Mouse (Mus musculus): ENCODE results near the gene Noct.

The Noct gene

DNA sequence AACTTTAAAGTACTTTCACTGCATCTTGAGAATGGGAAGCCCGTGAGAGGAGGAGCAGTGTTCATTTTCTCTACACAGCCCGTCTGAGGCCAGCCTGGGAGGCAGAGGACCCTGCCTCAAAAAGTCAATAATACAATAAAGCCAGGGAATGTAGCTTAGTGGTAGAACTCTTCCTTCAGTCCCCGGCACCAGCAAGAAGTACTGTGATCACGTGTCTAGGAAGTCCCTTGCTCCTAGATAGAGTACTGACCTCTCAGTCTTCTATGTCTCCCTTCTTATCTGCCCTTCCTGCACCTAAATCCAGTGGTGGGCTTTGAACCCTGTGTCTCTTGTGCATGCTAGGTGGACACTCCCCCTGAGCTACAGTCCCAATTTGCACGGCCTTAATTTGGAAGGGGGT lies 6.6 kb downstream of the Noct start:
- DNase-seq (ENCODE audit: low spot score) = no peak

DNA sequence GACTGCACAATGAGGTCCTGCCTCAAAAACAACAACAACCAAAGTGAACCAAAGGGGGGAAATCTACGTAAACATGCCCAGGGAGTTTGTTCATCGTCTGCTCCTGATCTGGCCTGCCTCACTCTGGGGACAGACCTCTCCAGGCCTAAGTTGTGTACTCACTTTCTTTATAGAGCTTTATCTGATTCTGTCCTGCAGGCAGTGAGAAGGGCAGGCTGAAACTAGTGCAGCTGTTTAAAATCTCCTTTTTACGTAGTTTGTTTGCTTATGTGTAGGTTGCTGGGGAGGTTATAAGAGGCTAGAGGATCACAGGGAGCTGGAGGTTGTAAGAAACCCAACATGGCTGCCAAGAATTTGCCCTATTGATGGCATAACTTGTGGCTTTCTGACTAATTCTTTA lies 7.3 kb downstream of the Noct start:
- DNase-seq (ENCODE audit: low spot score) = no peak

DNA sequence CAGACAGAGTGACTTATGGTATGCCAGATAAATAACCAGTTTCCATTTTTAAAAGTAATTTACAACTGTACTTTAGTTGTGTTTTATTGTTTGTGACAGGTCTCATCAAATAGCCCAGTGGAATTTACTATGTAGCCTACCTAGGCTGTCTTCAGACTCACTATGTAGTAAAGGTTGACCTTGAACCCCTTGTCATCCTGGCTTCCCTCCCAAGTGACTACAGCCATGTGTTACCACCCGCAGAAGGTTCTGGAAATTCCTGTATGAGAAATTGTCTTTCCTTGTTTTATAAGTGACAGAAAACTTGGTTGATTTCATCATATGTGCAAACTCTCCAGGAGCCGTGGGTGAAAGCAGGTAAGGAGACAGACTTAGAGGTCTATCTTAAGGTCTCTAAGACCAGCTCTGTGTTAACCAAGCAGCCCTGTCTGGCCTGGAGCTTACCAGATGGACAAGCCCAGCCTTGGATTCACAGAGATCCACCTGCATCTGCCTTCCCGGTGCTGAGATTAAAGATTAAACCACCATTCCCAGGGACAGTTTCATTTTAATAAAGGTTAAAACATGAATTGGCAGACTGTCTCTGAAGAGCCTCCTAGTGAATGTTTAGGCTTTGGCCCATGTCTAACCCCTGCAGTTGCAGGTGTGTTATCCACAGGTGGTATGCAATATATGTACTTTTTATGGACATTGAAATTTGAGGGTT lies 8.1 kb downstream of the Noct start:
- no peak for DNase-seq (ENCODE audit: low spot score)

DNA sequence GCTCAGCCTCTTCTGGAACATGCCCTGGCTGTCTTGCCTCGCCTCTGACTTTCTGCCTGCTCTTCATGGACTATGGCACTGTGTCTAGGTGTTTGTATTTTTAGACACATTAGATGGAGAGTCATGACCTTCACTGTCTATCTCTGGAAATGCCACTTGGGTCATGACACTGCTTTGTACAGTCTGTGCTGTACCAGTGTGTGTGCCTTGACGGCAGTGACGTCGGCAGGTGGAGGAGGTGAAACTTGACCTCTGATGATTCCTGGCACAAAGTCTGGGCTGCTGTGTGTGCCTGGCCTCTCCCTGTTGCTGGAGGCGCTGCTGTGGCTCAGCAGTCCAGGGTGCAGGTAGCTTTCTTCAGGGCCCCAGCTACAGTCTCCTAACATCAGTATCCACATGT lies 9.2 kb downstream of the Noct start:
- peak; percentile 74 for DNase-seq (ENCODE audit: low spot score)

DNA sequence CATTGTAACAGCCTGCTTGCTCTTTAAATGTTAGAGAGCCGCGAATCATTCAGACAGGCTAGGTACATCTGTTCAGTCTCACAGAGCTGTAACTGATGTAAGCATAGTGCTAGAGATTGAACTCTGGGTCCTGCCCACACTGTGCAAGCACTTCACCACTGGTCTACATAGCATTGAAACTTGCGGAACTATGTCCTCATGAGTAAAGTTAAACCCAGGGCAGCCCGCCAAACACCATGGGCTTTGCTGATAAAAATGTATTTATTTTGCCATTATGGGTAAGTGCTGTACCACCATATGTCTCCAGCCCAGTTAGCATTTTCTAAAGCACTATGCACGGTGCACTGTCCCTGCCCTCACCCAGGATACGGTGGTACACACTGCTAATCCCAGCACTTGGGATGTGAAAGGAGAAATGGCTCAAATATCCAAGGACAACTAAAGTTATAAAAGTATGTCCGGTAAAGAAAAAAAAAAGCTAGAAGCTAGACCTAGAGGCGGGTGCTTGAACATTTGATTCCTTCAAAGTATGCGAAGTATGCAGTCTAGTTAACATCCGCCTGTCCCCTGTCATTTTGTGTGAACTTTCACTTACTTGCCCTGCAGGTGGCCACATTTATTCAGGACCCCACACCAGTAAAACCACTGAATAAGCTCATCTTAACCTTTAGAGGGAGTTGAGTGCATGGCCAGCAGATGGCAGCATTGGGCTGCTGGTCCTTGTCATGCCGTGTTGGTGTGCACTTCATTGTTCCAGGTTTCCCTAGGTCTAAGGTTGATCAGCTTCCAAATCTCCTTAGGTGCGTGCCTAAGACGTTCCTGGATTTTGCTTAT lies 9.9 kb downstream of the Noct start:
- DNase-seq (ENCODE audit: low spot score) = peak; percentile 87

DNA sequence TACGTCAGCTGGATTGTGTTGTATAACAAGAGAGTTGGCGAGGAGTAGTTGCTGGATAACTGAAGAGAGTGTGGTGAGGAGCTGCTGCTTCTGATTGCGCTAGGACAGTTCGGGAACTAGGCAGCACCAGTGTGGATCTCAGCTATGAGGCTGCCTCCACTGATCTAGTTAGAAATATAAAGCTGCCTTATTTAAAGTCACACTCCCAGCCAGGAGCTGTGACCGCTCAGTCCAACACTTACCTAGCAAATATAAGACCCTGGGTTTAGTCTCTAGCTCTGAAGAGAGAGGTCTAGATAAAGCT lies 10.5 kb downstream of the Noct start:
- no peak for DNase-seq (ENCODE audit: low spot score)

DNA sequence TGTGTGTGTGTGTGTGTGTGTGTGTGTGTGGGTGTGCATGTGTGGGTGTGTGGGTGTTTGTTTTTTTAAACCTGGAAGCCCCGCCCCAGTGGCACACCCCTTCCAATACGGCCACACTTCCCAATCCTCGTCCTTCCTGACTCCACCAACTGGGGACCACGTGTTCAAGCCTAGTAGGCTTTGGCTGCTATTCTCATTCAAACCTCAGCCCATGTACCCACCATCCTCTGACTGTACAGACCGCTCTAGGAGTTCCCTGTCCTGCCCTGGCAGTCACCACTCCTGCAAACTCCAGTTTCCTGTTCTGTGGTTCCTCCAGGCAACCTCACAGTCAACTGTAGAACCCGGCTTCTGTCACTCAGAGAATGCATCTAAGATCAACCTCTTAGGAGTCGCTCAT lies 14.3 kb downstream of the Noct start:
- DNase-seq (ENCODE audit: low spot score) = peak; percentile 18

DNA sequence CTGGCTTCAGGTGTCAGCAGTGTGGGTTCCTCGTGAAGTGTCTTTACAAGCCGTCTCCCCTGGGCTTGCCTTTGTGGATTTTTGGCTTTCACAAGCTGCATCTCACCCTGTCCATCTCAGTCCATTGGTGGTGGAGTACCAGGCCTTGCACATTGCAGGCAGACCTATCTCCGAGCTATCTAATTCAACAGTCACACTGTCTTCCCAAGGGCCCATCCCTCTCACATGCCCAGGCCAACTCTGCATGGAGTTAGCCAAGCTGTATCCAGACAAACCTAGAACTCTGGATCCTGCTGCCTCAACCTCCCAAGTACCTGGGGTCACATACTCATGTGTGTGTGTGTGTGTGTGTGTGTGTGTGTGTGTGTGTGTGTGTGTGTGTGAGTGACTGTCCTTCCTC lies 15.3 kb downstream of the Noct start:
- DNase-seq (ENCODE audit: low spot score) = no peak

DNA sequence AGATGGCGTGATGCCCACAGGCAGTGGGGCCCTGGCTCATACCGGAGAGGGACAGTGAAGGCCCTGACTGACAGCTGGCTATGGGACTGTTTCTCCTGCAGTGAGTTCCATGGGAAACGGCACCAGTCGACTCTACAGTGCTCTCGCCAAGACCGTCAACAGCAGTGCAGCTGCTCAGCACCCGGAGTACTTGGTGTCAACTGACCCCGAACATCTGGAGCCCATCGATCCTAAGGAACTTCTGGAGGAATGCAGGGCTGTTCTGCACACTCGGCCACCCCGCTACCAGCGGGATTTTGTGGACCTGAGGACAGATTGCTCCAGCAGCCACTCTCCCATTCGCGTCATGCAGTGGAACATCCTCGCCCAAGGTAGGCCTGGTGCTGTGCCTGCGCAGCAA lies 23.5 kb downstream of the Noct start:
- peak; percentile 39 for DNase-seq (ENCODE audit: low spot score)

DNA sequence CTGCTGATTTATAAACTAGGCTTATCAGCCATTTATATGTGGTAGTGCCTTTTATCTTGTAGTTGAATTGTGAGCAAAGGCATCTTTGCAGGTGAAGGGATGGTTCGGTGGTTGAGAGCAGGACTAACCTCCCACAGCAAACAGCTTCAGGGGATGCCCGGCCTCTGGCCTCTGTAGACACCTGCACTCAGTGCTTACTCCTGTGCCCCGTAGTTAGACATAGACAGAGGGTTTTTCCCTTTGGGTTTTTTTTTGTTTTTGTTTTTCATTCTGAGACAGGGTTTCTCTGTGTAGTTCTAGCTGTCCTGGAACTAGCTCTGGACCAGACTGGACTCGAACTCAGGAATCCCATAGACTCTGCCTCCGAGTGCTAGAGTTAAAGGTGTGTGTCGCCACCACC lies 24.4 kb downstream of the Noct start:
- DNase-seq (ENCODE audit: low spot score) = no peak

DNA sequence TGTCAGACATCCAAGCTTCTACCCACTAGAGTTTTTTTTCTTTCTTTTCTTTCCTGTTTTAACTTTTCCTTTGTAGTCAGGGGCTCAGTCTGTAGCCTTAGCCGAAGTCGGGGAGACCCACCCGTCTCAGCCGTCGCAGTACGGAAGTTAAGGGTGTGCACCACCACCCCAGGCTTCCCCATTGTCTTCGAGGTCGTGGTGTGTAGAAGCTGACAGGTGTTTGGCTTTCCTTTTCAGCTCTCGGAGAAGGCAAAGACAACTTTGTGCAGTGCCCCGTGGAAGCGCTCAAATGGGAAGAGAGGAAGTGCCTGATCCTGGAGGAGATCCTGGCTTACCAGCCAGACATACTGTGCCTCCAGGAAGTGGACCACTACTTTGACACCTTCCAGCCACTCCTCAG lies 25.2 kb downstream of the Noct start:
- DNase-seq (ENCODE audit: low spot score) = no peak

DNA sequence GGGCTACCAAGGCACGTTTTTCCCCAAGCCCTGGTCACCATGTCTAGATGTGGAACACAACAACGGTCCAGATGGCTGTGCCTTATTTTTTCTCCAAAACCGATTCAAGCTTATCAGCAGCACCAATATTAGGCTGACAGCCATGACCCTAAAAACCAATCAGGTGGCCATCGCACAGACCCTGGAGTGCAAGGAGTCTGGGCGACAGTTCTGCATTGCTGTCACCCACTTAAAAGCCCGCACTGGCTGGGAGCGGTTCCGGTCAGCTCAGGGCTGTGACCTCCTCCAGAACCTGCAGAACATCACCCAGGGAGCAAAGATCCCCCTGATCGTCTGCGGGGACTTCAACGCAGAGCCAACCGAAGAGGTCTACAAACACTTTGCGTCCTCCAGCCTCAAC lies 25.6 kb downstream of the Noct start:
- no peak for DNase-seq (ENCODE audit: low spot score)

DNA sequence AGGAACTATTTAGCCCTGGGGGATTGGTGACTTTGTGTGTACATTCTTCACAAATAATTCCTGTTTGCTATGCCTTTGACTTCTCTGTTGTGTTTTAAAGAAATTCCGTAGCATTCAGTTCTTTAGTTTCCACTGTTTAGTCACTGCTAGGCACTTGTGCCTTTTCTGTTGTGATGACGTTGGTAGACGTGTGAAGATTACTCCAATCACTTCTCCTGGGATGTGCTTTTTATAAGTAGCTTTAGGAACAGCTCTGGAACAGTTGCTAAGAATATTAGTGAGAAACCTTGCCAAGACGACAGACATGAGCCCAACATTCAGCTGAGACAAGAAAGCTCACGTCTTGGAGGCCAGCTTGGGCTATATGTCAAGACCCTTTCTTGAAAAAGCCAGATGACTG lies 26.8 kb downstream of the Noct start:
- DNase-seq (ENCODE audit: low spot score) = no peak

DNA sequence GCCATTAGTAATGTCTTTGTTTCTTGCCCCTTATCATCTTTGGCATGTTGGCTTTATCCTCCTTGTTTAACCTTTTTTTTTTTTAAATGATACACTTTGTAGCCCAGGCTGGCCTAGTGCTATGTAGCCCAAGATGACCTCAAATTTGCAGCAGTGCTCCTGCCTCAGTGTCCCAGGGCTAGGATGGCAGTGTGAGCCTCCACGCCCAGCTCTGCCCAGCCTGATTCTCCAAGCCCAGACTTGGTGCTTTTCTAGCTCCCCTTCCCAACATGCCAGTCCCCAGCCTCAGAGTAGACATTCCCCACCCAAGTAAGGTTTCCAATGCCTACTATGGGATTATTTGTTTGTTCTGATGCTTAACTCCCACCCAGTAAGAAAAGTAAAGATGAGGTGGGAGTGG lies 28.0 kb downstream of the Noct start:
- DNase-seq (ENCODE audit: low spot score) = no peak

DNA sequence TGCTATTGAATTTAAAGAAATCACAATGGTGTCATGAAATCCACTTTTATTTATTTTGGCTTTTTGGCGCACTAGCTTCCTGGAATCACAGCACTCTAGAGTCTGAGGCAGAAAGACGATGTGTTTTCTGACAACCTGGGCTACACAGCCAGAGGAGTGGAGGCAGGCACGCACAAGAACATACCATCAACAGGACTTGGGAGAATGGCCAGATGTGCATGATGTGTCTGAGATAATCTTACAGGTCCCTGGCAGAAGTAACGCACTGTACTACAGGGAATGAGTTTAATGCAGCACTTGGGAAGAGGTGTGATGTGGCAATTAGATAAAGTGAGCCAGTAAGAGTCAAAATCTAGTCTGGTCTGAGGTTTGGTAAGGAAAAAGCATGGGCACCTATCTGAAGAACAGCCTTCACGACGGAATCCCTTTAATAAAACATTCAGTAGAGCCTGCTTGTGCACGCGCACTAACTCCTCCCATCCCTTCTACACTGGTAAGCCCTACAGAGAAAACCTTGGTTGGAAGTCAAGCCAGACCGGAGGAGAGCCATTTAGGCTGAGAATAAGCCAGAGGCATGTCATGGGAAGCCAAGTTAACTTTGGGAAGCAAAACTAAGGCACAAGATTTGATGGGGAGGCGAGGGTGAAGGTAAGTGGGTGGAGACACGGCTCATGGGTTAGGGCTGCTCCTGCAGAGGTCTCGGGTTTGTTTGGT lies 28.6 kb downstream of the Noct start:
- DNase-seq (ENCODE audit: low spot score) = no peak

DNA sequence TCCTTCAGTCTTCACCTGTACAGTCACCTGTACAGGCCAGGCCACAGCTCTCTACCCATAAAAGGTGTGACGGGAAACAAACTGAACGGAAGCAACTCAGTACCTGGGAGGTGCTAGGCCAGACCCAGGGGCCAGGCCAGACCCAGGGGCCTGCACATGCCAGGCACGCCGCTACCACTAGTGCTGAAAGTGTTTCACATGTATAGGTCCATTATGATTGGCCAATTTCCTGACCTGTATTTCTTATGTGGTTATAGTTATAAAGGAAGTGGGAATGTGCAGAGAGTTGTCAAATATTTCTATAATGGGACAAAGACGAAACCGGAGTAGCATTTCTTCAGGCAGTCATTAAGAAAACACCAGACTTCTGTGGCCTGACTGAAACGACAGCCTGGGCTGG lies 30.5 kb downstream of the Noct start:
- DNase-seq (ENCODE audit: low spot score) = no peak

DNA sequence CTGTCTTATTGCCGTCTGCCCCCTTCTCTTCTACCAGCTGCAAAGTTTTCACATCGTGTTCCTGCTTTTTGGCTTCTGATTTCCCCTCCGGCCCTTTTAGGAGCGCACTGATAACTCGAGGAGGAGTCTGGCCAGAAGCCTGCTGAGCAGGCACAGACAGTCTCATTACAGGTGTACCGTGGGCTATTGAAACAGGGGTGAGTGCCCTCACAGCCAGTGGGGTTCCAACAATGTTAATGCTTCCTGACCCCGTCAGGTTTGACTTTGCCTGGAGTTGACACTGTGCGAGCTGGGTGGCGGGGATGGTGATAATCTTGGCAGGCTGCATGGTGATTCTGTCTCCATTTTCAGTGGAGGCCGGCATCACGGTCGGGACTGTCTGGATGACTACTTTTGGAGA lies 32.2 kb downstream of the Noct start:
- DNase-seq (ENCODE audit: low spot score) = no peak

DNA sequence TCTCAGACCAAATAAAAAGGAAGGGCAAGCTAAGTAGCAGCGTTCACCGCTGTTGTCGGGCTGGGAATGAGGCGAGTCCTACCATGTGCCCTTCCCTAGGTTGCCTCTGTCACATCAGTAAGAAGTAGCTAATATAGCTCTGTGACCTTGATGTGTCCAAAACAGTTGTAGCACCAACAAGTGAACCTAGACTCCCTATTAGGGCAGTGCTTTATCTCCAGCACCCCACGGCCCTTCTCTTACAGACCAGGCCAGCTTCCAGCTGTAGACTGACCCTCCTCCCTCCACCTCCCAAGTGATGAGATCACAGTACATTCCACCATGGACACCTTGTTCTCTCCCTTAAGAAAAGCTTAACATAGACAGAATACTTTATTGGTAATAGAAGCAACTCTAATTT lies 33.8 kb downstream of the Noct start:
- no peak for DNase-seq (ENCODE audit: low spot score)

DNA sequence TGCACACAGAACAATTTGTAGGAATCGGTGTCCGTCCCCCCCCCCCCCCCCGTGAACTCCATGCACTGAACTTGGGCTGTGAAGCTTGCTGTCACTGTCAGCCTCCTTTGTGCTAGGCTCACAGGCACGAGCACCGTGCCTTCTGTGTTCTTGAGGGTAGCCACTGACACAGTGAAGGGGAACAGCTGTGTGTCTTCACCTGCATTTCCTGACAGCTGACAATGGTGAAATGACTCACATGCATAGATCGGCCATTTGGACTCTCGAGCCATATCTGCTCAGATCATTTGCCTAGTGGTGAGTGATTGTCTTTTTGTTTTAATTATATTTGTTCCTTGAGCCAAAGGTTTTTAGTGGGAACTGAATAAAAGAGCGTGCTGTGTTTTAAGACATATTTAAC lies 38.7 kb downstream of the Noct start:
- DNase-seq (ENCODE audit: low spot score) = no peak

DNA sequence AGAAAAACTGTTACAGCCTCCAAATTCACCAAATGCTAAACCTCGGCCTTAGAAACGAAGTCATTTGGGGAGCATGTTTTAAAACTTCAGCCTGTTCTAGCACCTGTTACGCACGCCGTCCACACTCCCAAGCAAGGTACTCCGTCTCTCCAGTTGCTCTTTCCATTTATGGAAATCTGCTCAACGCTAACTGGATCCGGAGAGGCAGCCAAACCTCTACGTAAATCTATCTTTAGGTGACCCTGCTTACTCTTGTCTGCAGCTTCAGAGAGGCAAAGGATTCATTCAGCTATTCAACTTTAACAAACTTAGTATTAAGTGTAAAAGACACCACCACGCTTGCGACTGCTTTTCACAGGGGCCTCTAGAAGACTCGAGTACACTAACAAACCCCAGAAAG lies 44.2 kb downstream of the Noct start:
- DNase-seq (ENCODE audit: low spot score) = peak; percentile 8

DNA sequence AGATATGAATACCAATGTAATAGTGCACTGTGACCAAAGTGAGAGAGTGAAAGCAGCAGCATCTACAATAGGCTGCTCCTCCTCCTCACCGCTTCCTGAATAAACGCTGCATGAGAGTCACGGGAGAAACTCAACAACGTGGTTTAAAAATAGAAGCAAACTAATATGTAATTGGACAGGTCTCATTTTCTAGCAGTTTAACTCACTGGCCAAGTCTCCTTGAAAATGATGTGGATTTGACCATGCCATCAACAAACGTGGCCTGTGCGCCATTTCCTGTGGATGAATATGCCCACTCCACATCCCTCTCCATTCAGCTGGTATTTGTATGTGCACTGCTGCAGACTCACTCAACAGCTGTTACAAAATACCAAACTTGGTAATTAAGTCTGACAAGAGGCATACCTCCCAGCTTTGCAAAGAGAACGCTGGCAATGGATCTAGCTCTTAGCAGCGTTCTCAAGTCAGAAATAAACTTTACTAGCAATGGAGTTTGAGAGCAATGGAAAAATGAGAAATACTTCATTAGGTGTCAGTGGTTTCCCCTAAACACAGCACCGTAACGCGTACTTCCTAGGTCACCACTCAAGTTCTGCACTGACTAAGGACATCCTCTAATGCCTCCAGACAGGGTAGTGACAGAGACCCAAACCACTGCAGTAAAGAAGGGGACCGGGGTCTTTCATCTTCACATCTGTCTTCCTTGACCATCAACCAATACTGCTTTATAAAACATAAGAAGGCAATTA lies 46.0 kb downstream of the Noct start:
- DNase-seq (ENCODE audit: low spot score) = peak; percentile 68

DNA sequence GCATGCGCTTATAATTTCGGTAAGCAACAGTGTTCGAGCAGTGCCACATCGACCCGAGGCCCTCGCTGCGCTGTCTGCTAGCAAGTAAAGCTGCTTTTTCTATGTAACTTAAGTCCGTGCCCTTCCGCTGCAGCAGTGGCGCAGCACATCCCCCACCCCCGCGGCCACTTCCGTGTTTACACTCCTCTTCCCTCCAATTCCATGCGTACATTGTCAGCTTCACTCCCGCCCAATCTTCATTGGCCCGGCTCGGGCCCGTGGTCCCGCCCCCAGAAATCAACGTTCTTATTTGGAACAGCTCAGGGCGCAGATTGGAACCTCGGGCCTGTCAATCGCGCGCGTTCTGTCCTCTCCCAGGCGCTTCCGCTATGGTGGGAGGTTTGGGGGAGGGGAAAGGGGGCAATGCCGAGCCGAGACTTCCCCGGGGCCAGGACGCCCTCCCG lies 51.7 kb downstream of the Noct start:
- DNase-seq (ENCODE audit: low spot score) = peak; percentile 100
